Mouse (Mus musculus): ENCODE results near the gene Nfkbib. TPM values are rescaled to one million over a fixed set of nuclear protein-coding genes. Genes with fewer than 3 reads are reported as not detected.

The Nfkbib gene
- 50.5 and 63.1 TPM in 2 replicates for polyA plus RNA-seq (2016; fragmentation: Nextera tagmentation; extraction: Ambion mirVana)

DNA sequence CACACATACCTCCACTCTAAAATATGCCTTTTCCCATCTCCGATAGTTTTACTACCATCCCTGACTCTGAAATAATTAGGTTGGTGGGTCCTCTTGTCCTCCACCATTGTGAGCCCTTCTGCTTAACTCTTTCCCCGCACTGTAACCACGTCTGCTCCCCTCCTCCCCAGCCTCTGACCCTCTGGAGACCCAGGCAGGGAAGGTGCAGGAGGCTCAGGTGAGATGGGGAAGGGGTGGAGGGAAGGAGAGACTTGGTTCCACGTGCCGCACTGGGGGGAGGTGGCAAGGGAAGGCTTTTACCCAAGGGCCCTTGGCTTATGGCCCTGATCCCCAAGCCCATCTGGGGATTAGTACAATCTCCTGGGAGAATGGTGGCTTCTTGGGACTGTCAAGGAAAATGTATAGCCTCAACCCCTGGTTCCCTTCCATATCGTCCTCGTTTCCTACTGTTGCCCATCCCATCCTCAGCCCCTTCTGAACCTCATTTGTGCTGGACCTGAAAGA is at the start of gene Nfkbib:
TSS of gene Nfkbib (minus strand) at position 51 of the 504 bp plus-strand sequence.
- WGBS = 67% methylated on average over 7 of the region's 7 CpGs
- H3K4me1 ChIP-seq = peaks cover 27% of the 10 kb centered on the region
- H3K36me3 ChIP-seq = peaks cover 12% of the 10 kb centered on the region
- H3K4me3 ChIP-seq = peak within 1 kb of the TSS; percentile 83
- H3K27ac ChIP-seq = peak within 1 kb of the TSS; percentile 81
- DNase-seq (ENCODE audit: low spot score) = no peak
- no peaks in the 10 kb centered on the region for H3K27me3 ChIP-seq (ENCODE audit: low read depth, poor library complexity, severe bottlenecking)
- H3K9me3 ChIP-seq (replicated peaks) = no peaks in the 10 kb centered on the region

DNA sequence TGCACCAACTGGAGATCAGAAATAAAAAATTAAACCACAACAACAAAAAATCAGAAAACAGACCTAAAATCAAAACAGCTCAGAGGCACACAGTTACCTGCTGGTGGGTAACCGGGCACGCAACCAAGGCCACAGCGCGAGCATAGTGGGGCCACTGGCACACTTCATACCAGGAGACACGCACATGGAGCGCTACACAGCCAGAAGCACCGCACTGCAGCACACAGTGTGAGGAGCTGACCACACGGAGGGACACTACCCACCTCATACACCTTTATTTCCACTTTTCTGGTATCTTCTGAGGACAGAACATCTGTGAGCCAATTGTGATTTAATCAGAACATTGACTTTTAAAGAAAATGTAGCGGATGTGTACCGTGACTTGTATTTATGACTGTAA is 49.6 kb upstream of the Nfkbib start:
- WGBS = 97% methylated on average over 10 of the region's 10 CpGs
- Histone ChIP-seq H3K36me3 (peaks cover 100% of the 10 kb centered on the region), H3K4me3 (no peak overlapping the region), H3K9me3 (replicated peaks) (no peaks in the 10 kb centered on the region), H3K27me3 (ENCODE audit: low read depth, poor library complexity, severe bottlenecking) (no peaks in the 10 kb centered on the region), H3K4me1 (peaks cover 47% of the 10 kb centered on the region), H3K27ac (no peak overlapping the region)
- no peak for DNase-seq (ENCODE audit: low spot score)

DNA sequence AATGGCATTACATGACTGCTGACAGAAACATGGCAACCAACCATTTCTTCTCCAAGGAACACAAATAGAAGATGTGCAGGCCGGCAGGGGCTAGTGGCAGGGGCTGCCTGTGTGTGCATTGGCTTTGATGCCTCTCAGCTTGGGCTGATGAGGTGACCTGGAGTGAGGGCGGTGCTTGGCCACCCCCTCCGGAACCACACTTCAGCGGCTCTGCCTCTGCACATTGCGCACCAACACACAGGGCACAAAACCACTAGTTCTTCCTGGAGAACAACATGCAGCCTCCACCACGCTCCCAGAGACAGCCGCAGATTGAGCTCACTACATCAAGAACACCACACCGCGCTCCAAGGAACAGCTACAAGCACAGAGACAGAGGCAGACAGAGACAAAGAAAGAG is 48.9 kb upstream of the Nfkbib start:
- H3K4me1 ChIP-seq = peaks cover 50% of the 10 kb centered on the region
- no peak overlapping the region for H3K27ac ChIP-seq
- no peak overlapping the region for H3K4me3 ChIP-seq
- H3K9me3 ChIP-seq (replicated peaks) = no peaks in the 10 kb centered on the region
- peaks cover 95% of the 10 kb centered on the region for H3K36me3 ChIP-seq
- 94% methylated on average over 9 of the region's 9 CpGs for WGBS
- no peak for DNase-seq (ENCODE audit: low spot score)
- no peaks in the 10 kb centered on the region for H3K27me3 ChIP-seq (ENCODE audit: low read depth, poor library complexity, severe bottlenecking)

DNA sequence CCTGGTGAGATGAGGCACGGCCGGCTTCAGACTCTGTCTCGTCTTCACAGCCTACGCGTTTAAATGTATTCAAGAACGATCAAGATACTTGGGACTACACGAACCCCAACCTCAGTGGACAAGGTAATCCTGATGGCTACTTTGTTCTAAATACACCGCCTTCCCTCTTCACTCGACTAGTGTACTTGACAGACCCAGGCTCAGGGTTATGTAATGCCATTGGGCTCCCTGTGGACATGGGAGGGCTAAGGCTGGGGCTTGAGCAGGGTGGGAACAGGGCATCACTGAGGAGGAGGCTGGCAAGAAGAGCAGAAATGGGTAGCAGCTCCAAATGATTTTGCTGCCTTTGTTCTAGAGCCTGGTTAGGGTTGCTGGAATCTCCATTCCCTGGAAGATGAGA is 47.9 kb upstream of the Nfkbib start:
- H3K4me1 ChIP-seq = peaks cover 50% of the 10 kb centered on the region
- 94% methylated on average over 9 of the region's 9 CpGs for WGBS
- H3K9me3 ChIP-seq (replicated peaks) = no peaks in the 10 kb centered on the region
- peaks cover 86% of the 10 kb centered on the region for H3K36me3 ChIP-seq
- H3K4me3 ChIP-seq = no peak overlapping the region
- no peak for DNase-seq (ENCODE audit: low spot score)
- H3K27me3 ChIP-seq (ENCODE audit: low read depth, poor library complexity, severe bottlenecking) = no peaks in the 10 kb centered on the region
- no peak overlapping the region for H3K27ac ChIP-seq

DNA sequence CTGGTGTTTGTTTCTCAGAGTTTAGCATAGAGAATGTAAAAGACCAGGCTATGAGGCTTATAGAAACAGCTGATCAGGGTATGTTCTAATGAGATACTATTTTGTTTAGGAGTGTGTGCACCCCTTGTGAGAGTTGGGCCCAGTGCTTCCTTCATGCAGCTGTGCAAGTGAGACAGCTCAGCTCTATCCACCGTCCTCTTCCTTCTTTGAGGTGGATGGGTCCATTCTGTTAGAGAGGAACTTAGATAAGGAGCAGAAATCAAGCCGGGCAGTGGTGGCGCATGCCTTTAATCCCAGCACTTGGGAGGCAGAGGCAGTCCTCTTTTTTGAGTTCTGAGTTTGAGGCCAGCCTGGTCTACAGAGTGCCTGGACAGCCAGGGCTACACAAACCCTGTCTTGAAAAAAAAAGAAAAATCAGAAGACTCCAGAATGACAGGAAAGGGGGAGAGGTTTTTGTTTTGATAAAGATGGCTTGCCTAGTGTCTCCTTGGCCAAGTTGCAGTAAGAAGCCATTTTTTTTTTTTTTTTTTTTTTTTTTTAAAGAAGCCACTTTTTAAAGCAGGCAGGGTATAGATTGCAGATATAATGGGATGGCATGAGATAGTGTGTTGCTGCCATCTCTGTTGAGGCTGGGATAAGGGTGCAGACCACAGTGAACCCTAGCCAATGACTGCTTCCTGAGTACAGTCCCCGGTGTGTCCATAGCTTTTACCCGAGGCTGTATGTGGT is 47.2 kb upstream of the Nfkbib start:
- DNase-seq (ENCODE audit: low spot score) = no peak
- Histone ChIP-seq H3K9me3 (replicated peaks) (no peaks in the 10 kb centered on the region), H3K27me3 (ENCODE audit: low read depth, poor library complexity, severe bottlenecking) (no peaks in the 10 kb centered on the region), H3K4me1 (peaks cover 48% of the 10 kb centered on the region), H3K4me3 (0 out of 2 replicates have a peak overlapping the region, but pooled peaks have one; percentile 87), H3K27ac (no peak overlapping the region), H3K36me3 (peaks cover 78% of the 10 kb centered on the region)
- 90% methylated on average over 5 of the region's 5 CpGs for WGBS

- no peak overlapping the region for H3K27ac ChIP-seq
- H3K4me3 ChIP-seq = peak overlapping the region; percentile 87
- WGBS = 89% methylated on average over 5 of the region's 5 CpGs
- H3K36me3 ChIP-seq = peaks cover 63% of the 10 kb centered on the region
- H3K27me3 ChIP-seq (ENCODE audit: low read depth, poor library complexity, severe bottlenecking) = no peaks in the 10 kb centered on the region
- H3K4me1 ChIP-seq = peaks cover 59% of the 10 kb centered on the region
- DNase-seq (ENCODE audit: low spot score) = no peak
- H3K9me3 ChIP-seq (replicated peaks) = no peaks in the 10 kb centered on the region
Measured at GRCm38 (mm10) chr7:28812949-28813348, 45.6 kb upstream of the Nfkbib start.

GRCm38 (mm10) chr7:28812436-28812835 is 45.1 kb upstream of the Nfkbib start:
- no peaks in the 10 kb centered on the region for H3K9me3 ChIP-seq (replicated peaks)
- no peak for DNase-seq (ENCODE audit: low spot score)
- peak overlapping the region; percentile 100; the same call in 1 of the 2 replicates for H3K27ac ChIP-seq
- peaks cover 58% of the 10 kb centered on the region for H3K36me3 ChIP-seq
- H3K4me3 ChIP-seq = peak overlapping the region; percentile 87
- 78% methylated on average over 4 of the region's 4 CpGs for WGBS
- H3K4me1 ChIP-seq = peaks cover 63% of the 10 kb centered on the region
- no peaks in the 10 kb centered on the region for H3K27me3 ChIP-seq (ENCODE audit: low read depth, poor library complexity, severe bottlenecking)

DNA sequence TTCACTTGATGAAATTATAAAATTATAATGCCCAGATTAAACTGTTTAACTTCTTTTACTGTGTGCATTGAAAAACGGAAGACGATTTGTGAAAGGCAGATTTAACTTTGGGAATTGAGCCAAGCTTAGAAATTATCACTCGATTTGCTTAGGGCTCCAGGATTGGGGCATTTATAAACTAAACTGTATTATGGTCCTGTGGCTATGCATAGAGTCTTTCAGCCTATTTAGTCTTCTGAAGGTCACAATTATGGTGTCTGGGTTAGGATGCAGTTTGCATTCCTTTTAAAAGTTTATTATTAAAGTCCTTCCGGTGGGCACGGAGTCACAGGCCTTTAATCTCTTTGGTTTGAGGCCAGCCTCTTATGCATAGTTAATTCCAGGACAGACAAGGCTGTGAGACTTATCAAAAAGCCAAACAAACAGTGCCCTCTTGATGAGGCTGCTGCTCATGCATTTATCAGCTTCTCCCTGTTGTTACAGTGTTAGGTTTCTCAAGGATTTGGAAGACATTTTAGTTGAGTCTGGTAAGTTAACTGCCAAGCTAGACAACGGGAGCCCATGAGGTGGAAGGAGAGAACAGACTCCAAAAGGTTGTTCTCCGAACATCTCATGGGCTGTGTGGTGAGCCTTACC is 44.4 kb upstream of the Nfkbib start:
- DNase-seq (ENCODE audit: low spot score) = no peak

GRCm38 (mm10) chr7:28811228-28811627 is 43.9 kb upstream of the Nfkbib start:
- Histone ChIP-seq H3K4me1 (peaks cover 59% of the 10 kb centered on the region), H3K27me3 (ENCODE audit: low read depth, poor library complexity, severe bottlenecking) (no peaks in the 10 kb centered on the region), H3K27ac (peak overlapping the region; percentile 100), H3K4me3 (peak overlapping the region; percentile 87), H3K36me3 (peaks cover 46% of the 10 kb centered on the region), H3K9me3 (replicated peaks) (no peaks in the 10 kb centered on the region)
- 0% methylated on average over 40 of the region's 40 CpGs for WGBS
- peak; percentile 97 for DNase-seq (ENCODE audit: low spot score)

More for the DNA sequence above, 44.4 kb upstream of the Nfkbib start:
- Histone ChIP-seq H3K36me3 (peaks cover 51% of the 10 kb centered on the region), H3K4me1 (peaks cover 60% of the 10 kb centered on the region), H3K27me3 (ENCODE audit: low read depth, poor library complexity, severe bottlenecking) (no peaks in the 10 kb centered on the region), H3K9me3 (replicated peaks) (no peaks in the 10 kb centered on the region), H3K4me3 (peak overlapping the region; percentile 87), H3K27ac (peak overlapping the region; percentile 100)
- 19% methylated on average over 7 of the region's 7 CpGs for WGBS

GRCm38 (mm10) chr7:28810107-28811066 is 43.1 kb upstream of the Nfkbib start:
- H3K9me3 ChIP-seq (replicated peaks) = no peaks in the 10 kb centered on the region
- no peaks in the 10 kb centered on the region for H3K27me3 ChIP-seq (ENCODE audit: low read depth, poor library complexity, severe bottlenecking)
- DNase-seq (ENCODE audit: low spot score) = peak; percentile 97
- under 1% methylated on average over 69 of the region's 70 CpGs for WGBS
- H3K36me3 ChIP-seq = peaks cover 37% of the 10 kb centered on the region
- H3K4me3 ChIP-seq = peak overlapping the region; percentile 87
- H3K27ac ChIP-seq = peak overlapping the region; percentile 100
- peaks cover 50% of the 10 kb centered on the region for H3K4me1 ChIP-seq

DNA sequence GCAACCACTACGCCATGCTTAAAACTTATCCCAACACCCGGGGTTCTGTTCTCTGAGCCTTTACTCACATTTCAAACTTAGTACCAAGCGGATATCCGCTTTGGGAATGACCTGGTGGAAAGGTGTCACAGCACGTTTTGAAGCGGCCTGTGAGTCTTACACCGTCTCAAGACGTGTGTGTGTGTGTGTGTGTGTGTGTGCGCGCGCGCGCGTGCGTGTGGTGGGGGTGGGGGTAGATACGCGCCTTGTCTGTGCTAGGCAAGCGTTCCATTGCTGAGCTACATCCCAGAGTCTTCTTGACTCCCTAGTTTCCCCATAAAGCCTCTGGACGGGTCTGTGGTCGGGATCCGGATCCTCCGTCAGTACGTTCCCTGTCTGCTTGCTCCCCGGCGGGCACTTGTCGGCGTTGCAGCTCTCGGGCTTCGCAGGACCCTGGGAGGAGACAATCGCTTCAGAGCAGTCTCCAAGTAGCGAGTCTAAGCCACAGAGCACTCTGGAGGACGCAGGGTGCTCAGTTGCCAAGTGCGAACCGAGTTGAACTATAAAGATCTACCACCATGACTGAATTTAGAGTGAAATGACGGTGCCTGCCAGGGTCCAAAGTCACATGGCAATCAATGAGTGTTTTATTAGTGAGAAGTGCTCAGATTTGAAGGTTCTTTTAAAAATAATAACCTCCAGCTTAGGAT is 42.2 kb upstream of the Nfkbib start:
- DNase-seq (ENCODE audit: low spot score) = peak; percentile 86
- WGBS = under 1% methylated on average over 35 of the region's 35 CpGs
- peaks cover 29% of the 10 kb centered on the region for H3K36me3 ChIP-seq
- no peaks in the 10 kb centered on the region for H3K27me3 ChIP-seq (ENCODE audit: low read depth, poor library complexity, severe bottlenecking)
- peak overlapping the region; percentile 87 for H3K4me3 ChIP-seq
- H3K27ac ChIP-seq = peak overlapping the region; percentile 100
- no peaks in the 10 kb centered on the region for H3K9me3 ChIP-seq (replicated peaks)
- H3K4me1 ChIP-seq = peaks cover 45% of the 10 kb centered on the region

- H3K36me3 ChIP-seq = peaks cover 23% of the 10 kb centered on the region
- H3K9me3 ChIP-seq (replicated peaks) = no peaks in the 10 kb centered on the region
- peak overlapping the region; percentile 100 for H3K27ac ChIP-seq
- WGBS = under 1% methylated on average over 32 of the region's 32 CpGs
- H3K27me3 ChIP-seq (ENCODE audit: low read depth, poor library complexity, severe bottlenecking) = no peaks in the 10 kb centered on the region
- peak overlapping the region; percentile 87 for H3K4me3 ChIP-seq
- DNase-seq (ENCODE audit: low spot score) = peak; percentile 97
- H3K4me1 ChIP-seq = peaks cover 46% of the 10 kb centered on the region
Measured at GRCm38 (mm10) chr7:28808957-28809393, 41.7 kb upstream of the Nfkbib start.

All from limb, embryonic 10.5 days (tissue).